Mouse (Mus musculus) ES-Bruce4 (cell line): Measurements from ENCODE around the gene Dlgap5. TPM values are rescaled to one million over a fixed set of nuclear protein-coding genes. Genes with fewer than 3 reads are reported as not detected.

Source experiments
- H3K27ac ChIP-seq: 2 replicates; pipeline ENCODE4 v1.5.1; 2012; ENCODE audit warnings: low read length, inconsistent platforms; ENCODE audit not compliant: insufficient read depth
- H3K27me3 ChIP-seq: 2 replicates; pipeline ENCODE4 v1.6.1; 2012; ENCODE audit warnings: mild to moderate bottlenecking, low read length, inconsistent platforms; ENCODE audit not compliant: control insufficient read depth, poor library complexity, insufficient read depth, severe bottlenecking
- H3K36me3 ChIP-seq: 2 replicates; pipeline ENCODE4 v1.6.1; 2012; ENCODE audit warnings: inconsistent platforms, mild to moderate bottlenecking, low read length, moderate library complexity; ENCODE audit not compliant: control insufficient read depth, poor library complexity, insufficient read depth, severe bottlenecking
- H3K4me1 ChIP-seq: one replicate; pipeline ENCODE4 v1.8.1; 2011; ENCODE audit warnings: low read length; ENCODE audit not compliant: control insufficient read depth, insufficient read depth
- H3K4me3 ChIP-seq: 2 replicates; pipeline ENCODE4 v1.5.1; 2011; ENCODE audit warnings: low read depth, mild to moderate bottlenecking, low read length
- H3K9ac ChIP-seq: 2 replicates; pipeline ENCODE4 v1.6.1; 2012; ENCODE audit warnings: low read depth, mild to moderate bottlenecking, inconsistent platforms; ENCODE audit not compliant: poor library complexity, severe bottlenecking
- H3K9me3 ChIP-seq: replicated peaks from 2 replicates; pipeline ENCODE4 v1.6.1; 2012; ENCODE audit warnings: mild to moderate bottlenecking, low read length, inconsistent platforms; ENCODE audit not compliant: control insufficient read depth, poor library complexity, insufficient read depth, severe bottlenecking
- CTCF ChIP-seq: IDR thresholded peaks from one replicate; pipeline ENCODE4 v1.8.1; 2011; ENCODE audit warnings: low read depth, low read length
- EP300 ChIP-seq: IDR thresholded peaks from 2 replicates; pipeline ENCODE4 v1.6.1; 2011; ENCODE audit warnings: low read depth, low read length; ENCODE audit not compliant: insufficient read depth
- POLR2A ChIP-seq: IDR thresholded peaks from one replicate; pipeline ENCODE4 v1.8.1; 2011; ENCODE audit warnings: low read length; ENCODE audit not compliant: insufficient read depth
- polyA plus RNA-seq: library from polyadenylated mRNA; stranded (reverse); fragments of >200 nt; gene quantifications from 2 replicates; pipeline ENCODE4 v1.2.4, GENCODE M21; 2011; ENCODE audit warnings: low read depth; ENCODE audit not compliant: missing spikeins, insufficient read depth, insufficient read length

The Dlgap5 gene
- polyA plus RNA-seq, 1 experiment = 141 TPM

DNA sequence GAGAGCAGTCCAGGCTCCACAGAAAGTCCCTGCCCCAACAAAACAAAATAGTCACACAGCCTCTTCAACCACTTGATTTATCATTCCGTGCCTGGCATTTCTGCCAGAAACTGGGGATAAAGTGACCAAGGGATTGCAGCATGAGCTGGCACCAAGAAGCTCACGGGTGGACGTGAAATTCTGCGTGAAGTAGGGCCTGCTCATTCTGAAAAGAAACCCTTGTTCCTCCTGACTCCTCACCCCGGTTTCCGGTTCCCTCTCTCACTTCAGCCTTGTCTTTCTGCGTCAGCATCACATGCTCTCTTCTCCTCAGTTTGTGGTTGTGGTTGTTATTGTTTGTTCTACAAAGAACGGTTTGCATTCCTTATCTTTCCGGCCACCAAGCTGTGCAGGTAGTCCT lies 56.3 kb downstream of the Dlgap5 start:
- Histone ChIP-seq H3K4me1 (peaks cover 2% of the 10 kb centered on the region), H3K9me3 (no peaks in the 10 kb centered on the region), H3K27me3 (no peaks in the 10 kb centered on the region), H3K9ac (no peak overlapping the region), H3K4me3 (no peak overlapping the region), H3K36me3 (no peaks in the 10 kb centered on the region), H3K27ac (no peak overlapping the region)
- TF ChIP-seq CTCF (no peak), EP300 (no peak), POLR2A (no peak)

GRCm38 (mm10) chr14:47361418-47361817 lies 56.8 kb downstream of the Dlgap5 start:
- no peak overlapping the region for H3K4me3 ChIP-seq
- H3K27me3 ChIP-seq = no peaks in the 10 kb centered on the region
- no peaks in the 10 kb centered on the region for H3K9me3 ChIP-seq
- peaks cover 2% of the 10 kb centered on the region for H3K4me1 ChIP-seq
- no peak for TF ChIP-seq CTCF
- no peak for TF ChIP-seq EP300
- H3K9ac ChIP-seq = no peak overlapping the region
- no peaks in the 10 kb centered on the region for H3K36me3 ChIP-seq
- H3K27ac ChIP-seq = no peak overlapping the region

DNA sequence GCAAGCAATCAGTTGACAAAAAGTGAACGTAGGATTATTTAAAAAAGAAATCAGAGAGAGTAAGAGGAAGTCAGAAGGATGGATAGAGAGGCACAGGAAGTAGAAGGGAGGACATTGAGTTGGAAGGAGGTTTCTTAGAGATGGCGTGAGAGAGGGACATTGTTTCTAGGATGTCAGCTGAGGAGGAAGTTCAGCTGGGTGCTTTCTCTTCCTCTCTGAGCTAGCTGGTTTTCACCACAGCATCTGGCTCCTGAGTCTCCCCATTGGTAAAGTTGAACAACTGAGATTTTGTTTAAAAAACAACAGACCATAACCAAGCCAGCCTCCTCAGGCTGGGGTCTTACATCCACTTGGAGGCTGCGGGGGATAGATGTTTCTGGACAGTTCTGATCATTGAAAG lies 58.6 kb downstream of the Dlgap5 start:
- Histone ChIP-seq H3K36me3 (no peaks in the 10 kb centered on the region), H3K4me3 (no peak overlapping the region), H3K4me1 (peaks cover 2% of the 10 kb centered on the region), H3K27me3 (no peaks in the 10 kb centered on the region), H3K9ac (no peak overlapping the region), H3K27ac (no peak overlapping the region), H3K9me3 (no peaks in the 10 kb centered on the region)
- TF ChIP-seq POLR2A (no peak), EP300 (no peak), CTCF (no peak)

- Histone ChIP-seq H3K36me3 (no peaks in the 10 kb centered on the region), H3K9ac (no peak overlapping the region), H3K4me3 (no peak overlapping the region), H3K27ac (no peak overlapping the region), H3K4me1 (no peaks in the 10 kb centered on the region), H3K27me3 (no peaks in the 10 kb centered on the region), H3K9me3 (no peaks in the 10 kb centered on the region)
- TF ChIP-seq POLR2A = no peak
- no peak for TF ChIP-seq CTCF
- TF ChIP-seq EP300 = no peak
Observed at GRCm38 (mm10) chr14:47356622-47357021, 61.6 kb downstream of the Dlgap5 start.

GRCm38 (mm10) chr14:47354948-47355347 lies 63.3 kb downstream of the Dlgap5 start:
- Histone ChIP-seq H3K4me1 (no peaks in the 10 kb centered on the region), H3K27me3 (no peaks in the 10 kb centered on the region), H3K27ac (no peak overlapping the region), H3K4me3 (no peak overlapping the region), H3K36me3 (no peaks in the 10 kb centered on the region), H3K9me3 (no peaks in the 10 kb centered on the region), H3K9ac (no peak overlapping the region)
- TF ChIP-seq CTCF (no peak), EP300 (no peak), POLR2A (no peak)

GRCm38 (mm10) chr14:47354111-47354577 lies 64.1 kb downstream of the Dlgap5 start:
- Histone ChIP-seq H3K9ac (no peak overlapping the region), H3K27me3 (no peaks in the 10 kb centered on the region), H3K9me3 (no peaks in the 10 kb centered on the region), H3K36me3 (no peaks in the 10 kb centered on the region), H3K27ac (no peak overlapping the region), H3K4me1 (no peaks in the 10 kb centered on the region), H3K4me3 (no peak overlapping the region)
- TF ChIP-seq POLR2A (no peak), EP300 (peak; percentile 29; the same call in 1 of the 2 replicates), CTCF (peak; percentile 85)
